Mouse (Mus musculus): ENCODE measurements around the gene Anks3.

The Anks3 gene

DNA sequence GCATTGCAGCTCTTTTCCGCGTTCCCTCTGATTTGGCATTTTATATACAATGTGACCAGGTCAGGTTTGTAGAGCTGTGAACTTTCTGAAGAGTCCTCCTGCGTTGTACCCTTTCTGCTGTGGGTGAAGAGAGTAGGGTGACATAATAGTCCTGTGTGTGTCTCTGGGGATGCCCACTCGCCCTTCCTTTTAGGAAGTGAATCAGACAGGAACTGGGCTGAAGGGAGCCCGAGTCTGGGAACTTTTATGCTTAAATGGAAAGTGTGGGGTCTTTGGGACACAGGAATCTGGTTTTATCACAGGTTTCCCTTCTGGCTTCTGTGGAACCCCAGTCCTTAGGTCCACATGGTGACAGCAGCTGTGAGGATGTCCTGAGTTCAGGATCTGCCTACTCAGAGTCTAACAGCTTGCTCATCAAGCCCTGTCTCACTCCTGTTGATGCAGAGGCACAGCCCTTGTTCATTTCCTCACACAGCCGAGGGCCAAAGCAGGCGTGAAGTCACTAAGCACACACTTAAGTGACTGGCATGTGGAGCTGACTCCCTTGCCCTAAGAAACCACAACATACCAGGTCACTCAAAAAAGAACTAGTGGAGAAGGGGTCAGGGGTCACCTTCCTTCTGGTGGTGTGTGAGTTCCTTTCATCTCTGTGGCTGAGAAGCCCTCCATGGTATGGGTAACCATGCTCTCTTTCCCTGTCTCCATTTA lies 69.7 kb downstream of the Anks3 start:
- DNase-seq = no peak

GRCm38 (mm10) chr16:4892171-4892570 lies 71.8 kb downstream of the Anks3 start:
- DNase-seq = no peak
